In the genomic region with DNA sequence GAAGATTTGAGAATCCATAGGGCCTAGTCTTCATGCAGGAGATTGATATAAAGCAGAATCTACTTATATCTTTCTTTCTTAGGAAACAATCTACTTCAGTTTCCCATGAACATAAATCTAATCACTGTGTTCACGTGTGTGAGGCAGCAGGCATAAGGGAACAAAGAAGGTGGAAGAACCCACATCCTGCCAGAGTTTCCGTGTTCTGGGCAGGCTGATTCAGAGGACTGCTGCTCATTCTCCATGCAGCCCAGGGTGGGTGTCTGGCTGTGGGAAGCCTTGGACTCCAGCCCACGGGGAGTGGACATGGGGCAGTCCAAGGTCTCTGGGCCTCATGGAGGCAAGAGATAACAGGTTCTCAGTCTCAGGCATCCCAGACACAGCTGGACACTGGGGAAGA, we compare ENCODE assay signal across 17 mouse cellular contexts.
DNase-seq lines count a peak whose midpoint lies in the region; TF ChIP-seq lines count a peak whose summit lies in the region.
"Had no signal": no experiment of that assay in that cellular context is flagged by ENCODE, and none has a peak within 500 bp of the region (broad histone marks: within the 10 kb centered on the region; RNA-seq: fewer than 3 reads in every experiment).

No protein-coding gene starts in this region.

- TF ChIP-seq CTCF in layer of hippocampus, adult 2 months (conservative IDR thresholded peaks at IDR 0.05), result no peak

- H3K4me3 ChIP-seq in layer of hippocampus, adult 2 months, result no peak overlapping the region
- H3K4me3 ChIP-seq: embryonic facial prominence, embryonic 10.5 days; hindbrain, embryonic 15.5 days; midbrain, embryonic 10.5 days; stomach, embryonic 15.5 days had no signal

- H3K27ac ChIP-seq in layer of hippocampus, adult 2 months, result no peak overlapping the region
- H3K27ac ChIP-seq: embryonic facial prominence, embryonic 10.5 days; hindbrain, embryonic 15.5 days; midbrain, embryonic 10.5 days; stomach, embryonic 15.5 days had no signal

- intact Hi-C loops in left cerebral cortex, postnatal 4 days (cut with DNase I), result no loop called here

- DNase-seq in adrenal gland, postnatal 14 days, result peak; percentile 21
- DNase-seq in adrenal gland, postnatal 25 days, result no peak
- peak; percentile 3 for DNase-seq in left cerebral cortex, postnatal 4 days
- no peak for DNase-seq in left cerebral cortex, adult 11 months (ENCODE audit: low spot score)
- DNase-seq in T-cell, adult 2 months (ENCODE audit: low spot score), result peak; percentile 2
- peak; percentile 37 for DNase-seq in naive thymus-derived CD4-positive, alpha-beta T cell, adult 2 months (ENCODE audit: low read depth)
- no peak for DNase-seq in spleen, postnatal 10 days (ENCODE audit: low spot score in 2 of 2)
- no peak for DNase-seq in layer of hippocampus, adult 2 months (ENCODE audit: low spot score in 2 of 2)
- DNase-seq: gastrocnemius, postnatal 25 days; heart, postnatal 10 days; kidney, adult 18-20 months; kidney, postnatal 14 days; spleen, adult 18-20 months had no signal

Comparison
In these comparisons a context has a peak if more than half of its experiments do, and no peak if none do; other contexts are left out.
1. DNase-seq: peak in adrenal gland, postnatal 14 days (single experiment), left cerebral cortex, postnatal 4 days (single experiment), T-cell, adult 2 months (single experiment) and naive thymus-derived CD4-positive, alpha-beta T cell, adult 2 months (single experiment); none in adrenal gland, postnatal 25 days (single experiment), left cerebral cortex, adult 11 months (single experiment), spleen, postnatal 10 days (0 of 2) and layer of hippocampus, adult 2 months (0 of 2).